Mouse (Mus musculus) 3T3-L1 (cell line): Measurements from ENCODE around the gene Urah.

Experiments
- DNase-seq: peaks from one replicate; pipeline ENCODE4 v3.0.0-alpha.2; 2015; ENCODE audit warnings: low read depth, low spot score

Urah gene

GRCm38 (mm10) chr7:140834968-140835757 lies at the start of gene Urah:
TSS of gene Urah (plus strand) at chr7:140835018.
- DNase-seq: no peak

GRCm38 (mm10) chr7:140787406-140788052 lies 47.3 kb upstream of the Urah start, which contains the start of gene Syce1:
TSS of gene Syce1 (minus strand) at chr7:140787852.
- no peak for DNase-seq

GRCm38 (mm10) chr7:140788053-140788435 lies 46.8 kb upstream of the Urah start:
- no peak for DNase-seq

GRCm38 (mm10) chr7:140793541-140793940 lies 41.3 kb upstream of the Urah start:
- no peak for DNase-seq

GRCm38 (mm10) chr7:140797619-140798018 lies 37.2 kb upstream of the Urah start:
- DNase-seq: no peak

GRCm38 (mm10) chr7:140798212-140798611 lies 36.6 kb upstream of the Urah start:
- no peak for DNase-seq

- DNase-seq: no peak
These were observed 32.2 kb upstream of the Urah start for GRCm38 (mm10) chr7:140802629-140803028.

GRCm38 (mm10) chr7:140805704-140806103 lies 29.1 kb upstream of the Urah start:
- peak; percentile 50 for DNase-seq

- DNase-seq: peak; percentile 15
These were observed 24.3 kb upstream of the Urah start for GRCm38 (mm10) chr7:140810496-140810895.

- no peak for DNase-seq
These were observed 23.1 kb upstream of the Urah start for GRCm38 (mm10) chr7:140811714-140812113.

- no peak for DNase-seq
These were observed 22.0 kb upstream of the Urah start for GRCm38 (mm10) chr7:140812850-140813249.

GRCm38 (mm10) chr7:140820173-140820572 lies 14.6 kb upstream of the Urah start:
- no peak for DNase-seq

GRCm38 (mm10) chr7:140821305-140821652 lies 13.5 kb upstream of the Urah start:
- no peak for DNase-seq

GRCm38 (mm10) chr7:140821653-140822329 lies 13.0 kb upstream of the Urah start, which contains the start of gene Zfp941:
TSS of gene Zfp941 (minus strand) at chr7:140822178.
- peak; percentile 38 for DNase-seq

- DNase-seq: no peak
These were observed 12.1 kb upstream of the Urah start for GRCm38 (mm10) chr7:140822731-140823130.

GRCm38 (mm10) chr7:140828171-140828881 lies 6.5 kb upstream of the Urah start:
- peak; percentile 67 for DNase-seq

GRCm38 (mm10) chr7:140831447-140831846 lies 3.4 kb upstream of the Urah start:
- DNase-seq: peak; percentile 72

GRCm38 (mm10) chr7:140833341-140833740 lies 1.5 kb upstream of the Urah start:
- no peak for DNase-seq

GRCm38 (mm10) chr7:140835758-140836087 lies 905 bp downstream of the Urah start:
- no peak for DNase-seq

GRCm38 (mm10) chr7:140836243-140837115 lies 1.7 kb downstream of the Urah start:
- no peak for DNase-seq

GRCm38 (mm10) chr7:140839556-140839955 lies 4.7 kb downstream of the Urah start:
- DNase-seq: no peak
